Mouse (Mus musculus): ENCODE data around the gene Ada.
A peak's percentile ranks its signal among the peaks of the same experiment; 100 is the strongest.

Ada gene

DNA sequence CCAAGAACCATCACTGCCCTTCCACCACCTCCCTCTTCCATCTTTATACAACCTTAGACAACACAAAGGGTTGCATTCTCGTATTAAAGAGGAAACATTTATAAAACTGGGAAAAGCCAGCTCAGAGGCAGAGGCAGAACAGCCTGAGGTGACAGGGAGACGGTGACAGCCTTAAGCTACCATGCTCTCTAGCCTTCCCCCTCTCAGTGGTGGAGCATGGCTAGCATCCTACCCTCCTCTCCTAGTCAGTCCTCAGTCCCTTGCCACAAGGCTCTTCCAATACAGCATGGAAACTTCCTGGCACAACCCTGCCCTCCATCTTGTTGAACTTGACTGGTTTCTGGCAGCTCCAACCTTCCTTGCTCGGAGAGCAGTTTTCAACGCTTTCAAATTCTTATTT, 21.7 kb downstream of the Ada start:
- DNase-seq: no peak

DNA sequence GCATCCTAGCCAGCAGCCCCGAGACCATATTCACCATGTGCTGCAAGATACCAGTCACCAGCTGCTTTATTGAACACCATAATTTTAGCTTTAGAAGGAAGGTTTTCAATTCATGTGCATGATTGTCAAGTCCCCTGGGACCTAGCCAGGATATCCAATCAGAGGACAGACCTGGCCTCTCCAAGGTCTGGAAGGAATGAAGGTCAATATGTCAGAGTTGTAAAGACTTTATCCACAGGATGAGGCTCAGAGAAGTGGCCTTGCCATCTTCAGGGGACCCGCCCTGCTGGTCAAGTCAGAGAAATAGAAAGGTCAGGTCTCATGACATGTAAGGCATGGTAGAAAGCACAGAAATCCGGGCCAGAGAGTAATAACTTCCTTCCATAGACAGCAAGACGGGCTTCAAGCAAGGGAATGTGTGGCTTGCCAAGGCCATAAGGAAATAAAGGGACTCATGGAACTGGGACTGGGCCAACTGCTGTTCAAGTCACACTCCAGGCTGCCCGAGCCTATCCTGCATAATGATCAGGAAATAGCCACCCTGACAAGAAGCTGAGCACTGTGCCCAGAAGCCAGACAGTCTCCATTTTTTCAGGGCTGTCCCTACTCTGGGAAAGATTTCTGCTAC, 23.2 kb downstream of the Ada start:
- no peak for DNase-seq

DNA sequence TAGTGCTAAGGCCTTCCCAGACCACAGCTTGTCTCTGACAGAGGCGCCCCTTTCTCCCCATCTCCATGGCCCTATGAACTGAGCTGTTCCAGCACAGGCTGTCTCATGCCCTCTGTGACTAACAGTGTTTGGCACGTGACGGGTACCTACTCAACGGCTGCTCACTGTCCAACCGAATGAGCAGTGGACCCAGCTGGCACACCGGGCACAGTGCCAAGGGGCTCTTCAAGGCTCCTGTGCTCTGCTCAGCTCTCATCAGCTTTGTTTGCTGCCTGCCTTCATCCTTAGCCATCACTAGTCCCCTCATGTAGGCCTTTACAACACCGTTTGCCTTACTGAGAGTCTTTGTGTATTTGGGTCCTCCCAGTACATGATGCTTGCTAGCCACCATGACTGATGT, 27.5 kb downstream of the Ada start:
- DNase-seq: peak; percentile 93

DNA sequence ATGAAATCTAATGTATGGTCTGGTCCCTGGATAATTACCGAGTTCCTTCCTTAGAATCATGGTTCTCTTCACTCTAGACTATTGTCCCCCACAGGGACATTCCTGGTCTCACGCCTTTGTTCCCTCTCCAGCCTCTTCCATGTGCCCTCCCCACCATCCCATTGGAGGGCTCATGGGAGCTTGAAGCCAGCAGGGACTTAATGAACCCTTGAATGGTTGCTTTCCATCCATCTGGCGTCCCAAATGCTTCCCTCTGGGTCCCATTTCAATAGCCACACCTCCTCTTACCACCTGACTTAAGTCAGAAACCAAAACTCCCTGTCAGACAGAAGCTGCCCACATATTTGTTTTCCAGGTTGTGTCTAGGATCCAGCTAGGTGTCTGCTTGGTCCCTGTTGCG, 30.4 kb downstream of the Ada start:
- DNase-seq: no peak

DNA sequence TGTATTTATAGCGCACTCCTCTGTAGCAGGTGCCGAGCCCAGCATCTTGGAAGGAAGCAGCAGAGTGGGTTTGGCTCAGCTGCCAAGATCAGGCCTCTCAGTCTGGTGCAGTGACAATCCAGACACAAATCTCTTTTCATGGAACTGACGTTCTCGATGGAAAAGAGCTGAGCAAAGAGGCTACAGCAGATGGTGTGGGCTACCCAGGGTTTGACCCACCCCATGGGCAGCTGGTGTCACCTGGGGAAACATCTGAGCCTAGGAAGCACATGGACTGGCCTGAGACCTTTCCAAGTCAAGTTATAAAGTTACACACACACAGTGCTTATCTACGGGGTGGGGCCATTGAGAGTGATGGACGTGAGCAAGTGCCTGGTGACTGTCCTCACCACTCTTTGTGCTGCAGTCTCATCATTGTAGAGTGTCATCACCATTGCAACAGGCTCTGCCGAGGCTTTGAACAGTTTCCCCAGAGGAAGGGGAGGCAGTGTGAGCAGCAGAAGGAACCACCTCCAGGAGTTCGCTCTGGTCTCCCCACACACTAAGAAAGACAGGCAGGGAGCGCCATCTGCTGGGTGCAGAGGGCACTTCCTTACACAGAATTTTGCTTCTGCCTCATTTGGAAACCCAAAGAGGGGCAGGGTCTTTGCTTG, 31.0 kb downstream of the Ada start:
- DNase-seq: peak; percentile 88

DNA sequence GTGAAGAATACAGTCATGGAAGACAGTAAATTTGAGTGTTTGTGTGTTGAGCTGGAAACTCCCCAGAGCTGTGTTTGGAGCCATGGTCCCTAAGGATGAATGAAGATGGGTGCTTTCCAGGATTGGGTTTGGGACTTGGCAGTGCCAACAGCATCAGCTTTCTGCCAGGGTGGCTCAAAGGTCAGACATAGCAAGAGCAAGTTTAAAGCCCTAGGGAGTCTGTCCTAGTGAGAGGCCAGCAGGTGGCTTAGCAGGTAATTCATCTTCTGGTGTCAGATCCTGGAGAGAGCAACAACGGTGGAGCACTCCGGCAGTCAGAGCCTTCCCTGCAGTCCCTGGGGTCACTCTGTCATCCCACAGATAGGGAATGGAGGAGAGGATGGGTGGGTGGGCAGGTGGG, 31.5 kb downstream of the Ada start:
- DNase-seq: no peak

DNA sequence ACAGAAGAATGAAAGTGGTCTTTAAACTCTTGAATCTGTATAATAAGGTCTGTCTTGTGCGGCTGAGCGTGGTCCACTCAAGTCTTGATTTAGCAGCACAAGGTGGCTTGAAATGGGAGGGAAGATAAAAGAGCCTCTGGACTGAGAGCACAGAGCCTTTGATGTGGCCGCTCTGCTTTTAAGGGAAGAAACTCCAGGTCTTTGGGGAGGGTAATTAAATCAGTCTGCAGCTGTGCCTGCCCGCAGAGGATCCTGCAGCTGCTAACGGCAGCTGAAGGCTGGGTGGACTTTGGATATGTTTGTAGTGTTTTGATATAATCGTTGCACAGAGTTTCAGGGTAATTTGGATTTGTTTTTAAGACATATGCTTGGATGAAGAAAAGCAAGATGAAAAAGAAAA, 33.2 kb downstream of the Ada start:
- DNase-seq: peak; percentile 23

DNA sequence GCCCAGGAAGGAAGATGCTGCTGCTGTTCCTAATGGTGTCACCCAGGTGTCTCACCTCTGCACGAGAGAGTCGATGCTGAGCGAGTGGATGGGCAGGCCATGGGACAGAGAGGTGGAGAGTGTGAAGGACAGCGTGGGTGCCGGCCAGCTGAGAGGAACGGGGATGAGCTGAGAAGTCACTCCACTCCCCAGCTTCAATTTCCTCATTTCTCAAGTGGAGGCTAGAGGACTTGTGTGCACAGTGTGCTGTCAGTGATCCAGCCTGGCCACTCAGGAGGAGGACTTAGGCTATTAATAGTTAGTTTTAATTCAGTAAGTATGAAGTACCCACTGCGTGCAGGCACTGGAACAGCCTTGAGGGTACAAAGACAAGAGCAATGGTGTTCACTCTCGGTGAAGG, 33.6 kb downstream of the Ada start:
- no peak for DNase-seq

DNA sequence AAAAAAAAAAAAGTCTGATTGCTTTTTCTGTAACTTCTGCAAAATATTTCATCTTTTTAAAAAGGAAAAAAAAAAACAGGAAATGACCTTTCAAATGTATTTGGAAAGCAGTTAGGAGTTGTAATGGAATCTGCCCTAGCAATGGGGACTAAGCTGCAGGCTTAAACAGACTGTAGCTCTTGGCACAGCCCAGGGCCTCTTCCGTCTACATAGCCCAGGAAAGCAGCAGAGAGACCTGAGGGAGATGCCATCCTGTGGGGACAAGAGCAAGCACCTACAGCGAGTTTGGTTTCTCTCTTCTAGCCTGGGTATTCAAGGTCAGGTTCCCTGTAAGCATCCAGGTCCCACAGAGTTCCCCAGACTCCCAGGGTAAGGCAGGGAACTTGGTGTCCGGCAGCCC, 36.7 kb downstream of the Ada start:
- no peak for DNase-seq

DNA sequence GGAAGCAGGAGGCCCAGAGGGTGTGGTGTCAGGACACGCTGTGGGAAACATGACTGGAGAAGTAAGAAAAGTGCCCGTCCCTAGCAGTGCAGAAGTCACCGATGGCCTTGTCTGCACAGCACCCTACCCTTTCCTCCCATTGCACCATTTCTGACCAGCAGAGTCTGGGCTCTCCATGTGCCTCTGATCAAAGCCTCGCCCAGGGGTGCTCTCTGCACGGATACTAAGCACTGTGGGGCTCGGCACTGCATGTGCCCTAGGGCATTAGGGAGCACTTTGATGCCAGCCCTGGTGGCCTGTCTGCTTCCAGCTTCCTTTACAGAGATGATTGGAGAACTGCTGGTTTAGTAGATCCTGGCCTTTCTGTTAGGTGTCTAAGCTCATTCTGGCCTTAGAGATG, 37.2 kb downstream of the Ada start:
- DNase-seq: no peak

DNA sequence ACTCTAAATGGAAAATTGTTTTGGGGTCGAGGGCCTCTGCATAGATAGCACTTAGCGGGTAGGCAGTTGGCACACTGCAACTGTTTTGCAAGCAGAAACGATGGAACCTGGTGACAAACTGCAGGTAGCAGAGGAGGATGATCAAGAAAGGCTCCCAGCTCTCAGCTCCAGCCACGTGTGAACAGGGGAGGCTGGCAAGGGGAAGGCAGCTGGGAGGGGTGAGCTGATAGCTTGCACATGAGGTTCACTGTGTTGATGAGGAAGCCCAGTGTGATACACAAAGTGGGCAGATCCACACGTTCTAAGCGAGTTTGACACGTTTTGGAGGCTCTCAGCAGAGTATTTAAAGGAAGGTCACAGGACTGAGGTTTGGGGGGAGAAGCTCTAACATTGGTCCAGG, 37.6 kb downstream of the Ada start:
- DNase-seq: no peak

DNA sequence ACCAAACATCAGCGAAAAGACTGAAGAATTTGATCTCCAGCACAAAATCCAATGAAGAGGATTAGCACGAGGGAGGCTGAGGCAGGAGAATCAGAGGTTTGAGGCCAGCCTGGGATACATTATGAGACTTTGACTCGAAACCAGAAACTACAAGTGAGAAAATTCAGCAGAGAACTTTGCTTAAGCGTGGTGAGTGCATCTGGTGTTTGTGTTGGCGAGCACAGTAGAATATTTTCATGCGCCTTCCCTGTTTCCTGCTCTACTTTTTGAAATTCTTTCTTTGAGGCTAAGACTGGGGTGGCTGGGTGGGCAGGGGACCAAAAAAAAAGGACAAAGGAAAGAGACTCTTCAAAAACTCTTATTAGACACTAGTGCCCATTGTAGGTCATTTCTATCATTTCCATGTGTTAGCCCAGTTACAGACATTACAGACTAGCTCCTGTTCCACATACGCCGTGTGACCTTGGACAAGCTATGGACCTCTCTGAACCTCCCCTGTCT, 38.6 kb downstream of the Ada start:
- DNase-seq: no peak

DNA sequence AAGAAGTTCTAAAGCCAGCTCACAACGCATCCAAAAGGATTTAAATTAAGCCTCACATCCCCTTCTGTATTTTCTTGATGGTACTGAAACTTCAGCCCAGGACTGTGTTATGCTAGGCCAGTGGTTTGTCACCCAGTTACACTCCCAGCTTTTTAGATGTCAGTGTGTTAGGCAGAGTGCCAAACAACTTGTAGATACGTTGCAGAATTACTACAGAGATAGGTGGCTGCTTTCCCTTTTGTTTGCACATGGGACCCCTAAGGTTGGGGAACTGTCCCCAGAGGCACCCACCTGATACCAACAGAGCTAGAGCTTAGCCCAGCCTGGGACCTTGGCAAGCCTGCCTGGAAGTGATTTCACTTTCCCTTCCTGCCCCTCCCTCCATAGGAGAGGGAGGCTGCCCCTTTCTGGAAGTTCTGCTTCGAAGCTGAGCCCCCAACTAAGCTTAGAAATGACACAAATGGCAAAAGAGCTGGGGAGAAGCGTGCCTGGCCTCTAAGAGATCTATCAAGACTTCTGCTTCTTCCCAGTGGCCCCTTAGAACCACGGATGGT, 39.4 kb downstream of the Ada start:
- DNase-seq: no peak

DNA sequence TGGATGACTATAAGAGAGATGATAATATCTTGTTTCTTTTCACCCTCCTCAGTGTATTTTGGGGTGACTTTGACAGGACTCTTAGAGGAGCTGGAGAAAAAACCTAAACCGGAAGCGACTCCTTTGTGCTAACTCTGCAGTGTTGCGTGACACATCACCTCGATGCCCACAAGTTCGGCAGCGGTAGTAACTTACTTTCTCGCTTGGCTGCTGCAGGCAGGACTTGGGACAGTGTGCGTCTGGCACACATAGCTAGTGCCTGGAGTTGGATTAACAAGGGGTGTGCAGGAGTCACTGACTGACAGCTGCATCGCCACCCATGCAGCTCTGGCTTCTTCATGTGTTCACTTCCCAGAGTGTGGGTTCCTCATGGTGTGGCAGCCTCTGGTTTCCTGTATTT, 40.0 kb downstream of the Ada start:
- DNase-seq: no peak

DNA sequence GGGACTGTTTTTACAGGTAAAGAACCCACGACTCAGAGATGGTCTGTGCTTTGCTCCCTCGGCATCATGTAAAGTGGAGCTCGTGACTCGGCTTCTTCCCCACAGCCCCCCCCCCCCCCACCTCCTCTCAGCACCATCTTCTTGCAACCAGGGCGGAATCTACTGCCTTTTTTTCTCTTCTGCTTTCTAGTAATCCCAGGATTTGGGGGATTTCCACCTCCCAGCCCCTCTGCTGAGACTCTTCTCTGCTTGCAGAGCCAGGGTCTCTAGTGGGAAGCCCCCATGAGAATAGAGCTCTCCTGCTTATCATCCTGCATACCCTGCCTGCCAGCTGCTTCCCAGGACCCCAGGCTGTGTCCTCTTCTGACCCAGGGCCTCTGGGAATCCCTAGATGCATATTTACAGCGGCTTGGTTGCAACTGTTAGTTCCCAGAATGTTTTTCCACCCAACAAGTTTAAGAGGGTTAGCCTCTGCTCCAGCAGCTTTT, 41.2 kb downstream of the Ada start:
- no peak for DNase-seq

DNA sequence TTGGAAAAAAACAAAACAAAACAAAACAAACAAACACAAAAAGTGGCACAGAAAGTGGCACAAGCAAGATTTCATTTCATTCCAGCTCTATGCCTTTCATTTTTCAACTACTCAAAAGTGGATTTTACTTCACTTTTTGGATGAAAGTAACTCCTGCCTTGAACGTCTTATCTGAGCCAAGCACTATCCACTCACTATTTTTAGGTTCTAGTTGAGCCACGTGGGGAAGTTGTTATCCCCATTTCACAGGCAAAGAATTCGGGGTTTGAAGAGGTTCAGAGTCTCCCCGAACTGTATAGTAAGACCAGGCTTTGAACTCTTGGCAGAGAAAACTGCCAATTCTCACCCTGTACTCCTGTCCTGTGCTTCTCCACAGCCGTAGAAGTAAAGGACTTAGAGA, 41.7 kb downstream of the Ada start:
- no peak for DNase-seq

DNA sequence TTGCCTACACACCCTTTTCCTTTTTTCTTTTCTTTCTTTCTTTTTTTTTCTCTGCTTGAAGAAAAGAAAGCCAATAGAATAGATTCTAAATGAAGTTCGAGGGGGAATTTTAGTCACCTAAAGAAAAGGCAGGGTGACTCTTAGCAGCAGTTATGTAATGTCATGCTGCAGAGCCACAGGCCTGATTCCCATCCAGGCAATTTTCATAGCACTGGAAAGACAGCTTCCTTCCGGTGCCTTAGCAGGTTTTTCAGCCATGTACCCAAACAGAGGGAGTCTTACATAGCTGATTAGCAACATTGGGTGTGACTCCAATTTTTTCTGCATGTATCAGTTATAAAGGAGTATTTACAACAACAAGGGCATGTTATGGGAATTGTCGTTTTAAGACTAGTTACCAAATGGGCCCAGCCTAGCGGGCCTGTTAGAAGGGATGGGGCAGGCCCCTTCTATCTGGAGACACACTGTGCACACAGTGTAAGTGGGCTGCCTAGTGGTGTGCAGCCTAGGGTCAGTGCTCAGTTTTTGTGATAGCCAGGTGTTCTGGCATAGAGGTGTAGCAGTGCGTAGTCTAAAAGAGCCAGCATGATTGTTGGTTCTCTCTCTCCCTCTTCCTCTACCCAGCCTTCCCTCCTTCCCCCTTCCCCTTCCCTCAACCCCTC, 46.3 kb downstream of the Ada start:
- DNase-seq: no peak

DNA sequence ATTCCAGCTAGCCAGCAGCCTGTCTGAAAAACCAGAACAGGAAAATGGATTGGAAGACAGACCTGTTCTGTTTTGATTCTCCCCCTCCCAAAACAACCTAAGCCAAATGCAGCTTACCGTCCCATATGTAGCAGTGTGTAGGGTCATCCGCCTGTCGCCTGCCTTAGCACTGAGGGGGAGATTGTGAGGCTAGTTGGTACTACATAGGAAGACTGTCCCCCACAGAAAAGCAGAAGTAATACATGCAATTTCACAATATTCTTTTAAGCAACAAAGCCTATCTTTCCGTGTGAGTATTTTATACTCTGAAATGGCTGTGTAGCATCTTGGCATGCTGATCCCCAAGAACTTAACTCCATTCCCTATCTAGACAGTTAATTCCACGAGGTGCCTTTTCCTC, 47.1 kb downstream of the Ada start:
- no peak for DNase-seq

DNA sequence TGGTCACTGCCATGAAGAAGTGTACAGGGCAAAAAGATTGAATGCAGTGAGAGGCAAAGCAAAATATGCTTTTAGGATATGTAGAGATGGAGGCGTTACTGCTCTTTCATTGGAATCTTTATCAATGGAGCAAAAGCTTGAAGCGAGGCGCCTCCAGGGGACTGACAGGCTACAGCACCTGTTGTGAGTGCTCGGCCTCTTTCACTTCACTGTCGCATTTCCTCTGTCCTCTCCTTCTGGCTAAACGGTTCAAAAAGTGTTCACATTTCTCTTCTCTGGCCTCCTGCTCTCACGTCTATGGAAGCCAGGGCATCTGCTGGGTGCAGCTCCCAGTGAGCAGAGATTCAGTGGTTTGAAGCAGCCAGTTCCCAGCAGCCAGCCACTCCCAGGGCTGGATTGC, 47.6 kb downstream of the Ada start:
- DNase-seq: no peak

DNA sequence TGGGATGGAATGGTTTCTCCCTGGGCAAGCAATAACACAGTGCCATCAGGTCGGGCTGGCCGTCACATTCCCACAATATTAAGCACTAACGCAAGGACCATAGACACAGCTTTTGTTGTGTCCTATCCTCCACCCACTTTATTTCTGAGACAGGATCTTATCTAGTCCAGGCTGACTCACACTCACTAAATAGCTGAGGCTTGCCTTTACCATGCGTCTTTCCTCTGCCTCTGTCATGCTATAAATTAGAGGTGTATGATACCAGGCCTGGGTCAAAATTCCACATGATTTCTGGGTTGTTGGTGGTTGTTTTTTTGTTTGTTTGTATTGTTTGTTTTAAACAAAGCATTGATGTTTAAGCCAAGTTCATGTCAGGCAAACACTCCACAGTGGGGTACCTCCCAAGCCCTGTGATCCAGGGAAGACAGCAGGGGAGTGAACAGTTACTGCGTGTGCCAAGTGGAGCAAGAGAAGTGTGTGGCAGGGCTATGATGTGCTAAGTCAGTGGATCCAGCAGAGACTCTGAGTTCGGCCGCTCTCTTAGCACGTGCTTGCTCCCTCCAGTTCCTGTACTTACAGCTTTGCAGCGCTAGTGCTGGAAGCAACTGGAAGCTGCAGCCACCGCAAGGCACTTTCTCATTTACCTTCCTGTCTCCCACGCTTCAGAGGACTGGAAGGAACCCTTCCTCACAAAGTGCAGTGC, 50.8 kb downstream of the Ada start:
- DNase-seq: peak; percentile 17

DNA sequence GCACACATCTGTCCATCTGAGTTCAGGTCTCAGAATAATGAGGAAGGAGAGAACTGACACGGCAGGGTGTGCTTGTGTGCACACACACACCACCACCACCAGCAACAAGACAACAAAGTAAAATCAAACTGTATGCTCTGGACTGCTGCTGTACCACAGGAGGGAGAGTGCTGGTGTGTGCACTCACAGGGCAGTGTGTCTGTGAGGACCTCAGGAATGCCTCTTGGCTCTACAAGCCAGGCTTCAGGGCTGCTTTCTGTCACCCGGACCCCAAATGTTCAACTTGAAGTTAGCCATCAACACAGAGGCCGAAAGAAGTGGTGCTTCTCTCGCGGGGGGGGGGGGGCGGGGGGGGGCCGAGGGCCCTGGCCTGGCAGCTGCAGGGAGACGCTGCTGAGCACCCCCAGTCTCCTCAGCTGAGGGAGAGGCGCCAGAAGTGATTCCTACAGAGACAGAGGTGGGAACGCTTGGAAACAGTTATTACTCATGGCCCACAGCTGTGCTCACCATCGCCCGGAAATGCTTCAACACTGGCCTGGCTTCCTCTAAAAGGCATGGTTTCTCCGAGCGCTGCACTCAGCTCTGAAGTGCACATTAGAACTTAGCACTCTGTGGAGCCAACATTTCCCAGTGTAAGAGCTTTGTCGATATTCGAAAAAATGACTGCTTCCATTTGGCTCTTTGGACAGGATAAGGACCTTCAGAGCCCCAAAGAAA, 52.1 kb downstream of the Ada start:
- DNase-seq: no peak

DNA sequence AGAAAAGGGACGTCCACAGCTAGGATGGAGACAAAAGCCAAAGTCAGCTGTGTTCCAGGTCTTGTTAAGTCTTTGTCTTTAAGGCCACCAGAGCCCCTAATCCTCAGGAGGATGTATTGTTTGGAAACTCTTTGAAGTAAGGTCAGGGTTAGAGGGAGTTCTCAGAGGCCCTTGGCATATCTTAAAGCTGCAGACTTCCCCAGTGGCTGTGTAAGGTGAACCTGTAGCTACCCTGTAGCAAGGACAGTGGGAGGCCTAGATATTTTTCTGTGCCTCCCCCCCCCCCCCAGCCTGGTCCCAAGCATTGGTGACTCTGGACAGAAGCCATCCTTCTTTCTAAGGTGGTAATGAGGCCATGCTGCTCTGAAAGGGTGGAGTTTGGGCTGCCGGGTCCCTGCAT, 53.3 kb downstream of the Ada start:
- no peak for DNase-seq

Data from retina, postnatal 1 day (tissue).